Mouse (Mus musculus) left cerebral cortex, adult 9 months (tissue): ENCODE data around the gene Smap2.

Experiments
- DNase-seq, 2 experiments: peaks; one replicate each; pipeline ENCODE4 v3.0.0; 2022; ENCODE audit warnings: low spot score in 2 of 2

Gene Smap2

DNA sequence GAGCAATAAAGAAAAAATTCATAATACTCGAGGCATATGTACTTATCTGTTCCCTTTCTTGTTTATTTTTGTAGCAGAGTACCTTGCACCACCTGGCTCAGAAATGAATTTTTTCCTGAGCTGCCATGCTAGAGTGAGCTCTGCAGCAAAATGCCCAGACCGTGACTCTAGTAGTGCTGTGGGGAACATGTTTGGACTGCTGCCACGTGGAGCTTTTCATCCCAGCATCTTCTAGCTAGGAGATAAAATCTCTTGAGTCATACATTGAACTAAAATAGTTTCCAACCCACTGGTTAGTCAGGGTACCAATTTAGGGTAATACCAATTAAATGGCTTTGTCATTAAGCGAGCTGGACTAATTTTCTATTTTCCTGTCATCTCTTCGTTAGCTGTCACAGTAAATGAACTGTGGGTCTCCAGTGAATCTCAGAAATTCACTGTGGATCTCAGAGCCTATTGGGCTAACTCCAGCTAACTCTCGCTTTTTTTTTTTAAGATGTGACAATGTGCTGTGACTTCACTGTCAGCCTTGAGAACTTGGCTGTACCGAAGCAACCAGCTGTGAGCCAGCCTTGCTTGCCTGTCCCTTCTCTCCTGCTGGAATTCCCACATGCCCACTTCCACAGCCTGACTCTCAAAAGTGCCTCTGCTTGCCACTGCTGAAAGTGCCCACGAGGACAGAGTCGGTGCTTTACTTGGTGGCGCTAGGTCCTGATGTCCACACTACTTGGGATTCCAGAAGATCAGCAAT lies 3.2 kb upstream of the Smap2 start:
- peak in 1 of 2 experiments; percentile 71 for DNase-seq

DNA sequence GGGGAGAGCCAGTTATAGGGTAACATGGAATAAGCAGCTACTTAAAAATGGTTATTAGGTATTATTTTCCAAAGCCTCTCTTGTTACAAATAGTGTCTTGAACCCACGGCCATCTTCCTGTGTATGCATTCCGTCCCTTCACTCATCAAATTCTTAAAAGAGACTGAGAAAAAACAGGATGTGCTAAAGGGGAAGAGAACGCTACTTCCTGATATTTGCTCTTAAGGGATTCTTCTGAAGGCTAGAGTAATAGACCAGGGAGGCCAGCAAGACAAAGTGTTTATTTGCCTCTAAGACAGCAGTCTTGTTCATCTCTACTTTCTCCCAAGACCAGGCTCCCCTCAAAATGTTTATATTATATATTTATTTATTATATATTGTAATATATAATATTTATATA lies 1.2 kb upstream of the Smap2 start:
- no peak for DNase-seq

DNA sequence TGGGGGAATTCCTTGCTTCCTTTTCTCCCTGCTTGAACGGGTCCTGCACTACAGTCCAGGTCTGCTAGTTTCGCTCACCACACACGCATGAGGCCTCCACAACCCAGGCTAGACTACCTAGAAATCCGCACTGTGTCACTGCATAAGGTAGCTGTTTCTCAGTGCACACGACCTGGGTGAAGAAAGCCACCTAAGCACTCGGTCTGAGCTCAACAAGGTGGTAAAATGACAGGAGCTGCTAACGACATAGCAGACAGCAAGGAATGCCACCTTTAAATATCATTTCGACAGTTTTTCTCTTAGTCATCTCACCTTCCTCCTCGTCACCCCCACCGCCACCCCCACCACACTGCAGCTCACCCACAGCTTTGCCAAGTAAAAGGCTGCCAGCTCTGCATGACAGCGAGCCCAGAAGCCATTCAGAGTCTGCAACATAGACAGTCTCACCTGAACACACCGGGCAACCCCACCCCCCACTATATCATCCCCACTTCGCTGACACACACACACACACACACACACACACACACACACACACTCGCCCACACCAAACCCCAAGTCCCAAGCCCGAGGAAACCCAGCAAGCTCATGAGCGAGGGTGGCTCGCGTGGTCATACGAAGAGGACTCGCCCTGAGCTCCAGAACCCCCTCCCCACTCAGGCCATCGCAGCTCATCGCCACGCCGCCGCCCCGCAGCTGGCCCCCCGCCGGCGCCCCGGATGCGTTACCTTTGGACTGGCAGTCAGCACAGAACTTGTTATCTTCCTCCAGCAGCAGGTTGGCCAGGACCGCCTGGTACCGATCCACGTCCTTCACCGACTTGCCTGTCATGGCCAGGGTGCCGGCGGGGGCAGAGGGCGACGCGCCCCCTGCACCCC lies 787 bp downstream of the Smap2 start:
- DNase-seq: peak in 1 of 2 experiments; percentile 39

DNA sequence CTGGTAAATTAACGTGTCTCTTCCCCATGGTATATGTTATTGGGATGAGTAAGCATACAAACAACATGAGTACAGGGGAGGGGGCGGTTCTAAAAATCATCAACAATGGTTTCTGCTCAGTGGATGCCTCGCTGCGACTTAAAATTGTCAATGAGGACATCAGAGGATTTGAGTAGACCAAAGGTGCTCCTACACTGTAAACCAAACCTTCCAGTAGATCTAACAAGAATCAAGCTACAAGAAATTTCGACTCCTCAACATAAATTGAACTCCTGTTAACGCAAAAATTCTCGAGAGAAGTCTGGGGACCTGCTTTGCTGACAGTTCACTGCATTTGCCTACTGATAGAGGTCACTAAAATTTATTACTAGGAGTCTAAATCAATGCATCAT lies 1.8 kb downstream of the Smap2 start:
- DNase-seq: no peak

DNA sequence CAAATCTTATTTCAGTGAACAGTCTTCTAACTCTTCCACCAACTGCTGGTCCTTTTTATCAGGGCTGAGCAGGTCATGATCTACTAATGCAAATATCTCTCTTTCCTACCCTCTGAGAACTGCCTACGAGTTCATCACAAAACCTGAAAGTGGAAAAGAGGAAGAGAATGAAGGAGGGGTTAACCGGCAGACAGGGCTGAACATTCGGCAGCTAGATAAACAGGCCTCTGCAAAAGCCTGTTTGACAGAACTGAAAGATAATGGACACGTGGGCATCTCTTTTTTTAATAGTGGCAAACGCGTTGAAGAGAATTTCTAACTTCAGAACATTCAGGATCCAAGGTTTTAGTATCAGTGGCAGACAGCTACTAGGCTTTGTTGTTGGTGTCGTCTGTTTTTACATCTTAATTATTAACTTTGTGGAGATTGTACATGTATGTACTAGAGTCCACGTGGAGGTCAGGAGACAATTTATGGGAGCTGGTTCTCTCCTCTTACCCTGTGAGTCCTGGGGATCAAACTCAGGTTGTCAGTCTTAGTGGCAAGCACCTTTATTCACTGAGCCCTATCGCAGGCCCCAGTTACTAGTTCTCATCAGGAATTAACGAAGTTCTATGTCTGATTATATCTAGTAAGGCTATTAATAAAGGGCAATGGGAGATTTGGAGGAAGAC lies 2.3 kb downstream of the Smap2 start:
- DNase-seq: no peak

DNA sequence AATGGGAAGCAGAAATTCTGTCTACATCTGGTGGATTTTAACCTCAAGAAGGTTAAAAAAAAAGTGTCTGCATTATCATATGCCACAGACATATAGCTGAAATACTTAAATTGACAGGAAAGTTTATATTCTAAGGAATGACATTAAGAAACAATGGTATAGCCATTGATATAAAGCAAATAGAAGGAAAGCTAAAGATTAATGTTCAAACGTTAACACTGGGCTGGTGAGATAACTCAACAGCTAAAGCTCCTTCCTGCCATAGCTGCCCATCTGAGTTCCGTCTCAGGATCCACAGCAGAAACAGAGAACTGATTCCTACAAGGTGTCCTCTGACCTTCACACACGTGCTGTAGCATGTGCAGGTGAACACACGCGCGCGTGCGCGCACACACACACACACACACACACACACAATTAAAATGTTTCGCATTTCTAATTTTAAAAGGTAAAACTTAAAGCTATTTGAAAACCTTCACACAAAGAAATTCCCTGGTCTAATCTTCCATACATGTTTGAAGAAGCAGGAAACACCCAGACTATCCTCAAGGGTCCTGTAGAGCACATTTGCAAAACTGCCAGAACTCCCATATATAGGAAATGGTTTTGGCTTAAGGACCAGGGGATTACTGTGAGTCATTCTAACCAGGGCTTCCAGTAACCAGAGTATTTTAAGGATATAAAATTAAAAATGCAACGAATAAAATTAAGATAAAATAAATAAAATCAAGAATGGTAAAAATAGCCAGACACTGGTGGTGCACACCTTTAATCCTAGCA lies 6.1 kb downstream of the Smap2 start:
- DNase-seq: no peak

DNA sequence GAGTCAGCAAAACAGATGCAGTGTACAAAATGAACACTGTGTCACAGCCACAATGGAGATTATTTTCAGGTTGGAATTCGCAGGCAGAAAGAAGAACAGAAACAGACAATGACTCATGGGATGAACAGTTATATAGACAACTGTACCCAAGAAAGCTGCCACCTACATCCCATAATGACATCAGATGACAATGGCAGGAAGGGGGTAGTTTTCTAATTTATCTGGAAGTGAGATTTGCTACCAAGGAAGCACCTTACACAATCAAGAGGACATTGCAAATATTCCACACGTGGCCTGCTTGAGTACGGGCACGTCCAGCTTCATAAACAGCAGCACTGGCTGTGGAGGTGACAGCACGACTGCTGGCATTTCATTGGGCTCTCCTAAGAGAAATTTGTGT lies 7.9 kb downstream of the Smap2 start:
- peak in 1 of 2 experiments; percentile 36 for DNase-seq

DNA sequence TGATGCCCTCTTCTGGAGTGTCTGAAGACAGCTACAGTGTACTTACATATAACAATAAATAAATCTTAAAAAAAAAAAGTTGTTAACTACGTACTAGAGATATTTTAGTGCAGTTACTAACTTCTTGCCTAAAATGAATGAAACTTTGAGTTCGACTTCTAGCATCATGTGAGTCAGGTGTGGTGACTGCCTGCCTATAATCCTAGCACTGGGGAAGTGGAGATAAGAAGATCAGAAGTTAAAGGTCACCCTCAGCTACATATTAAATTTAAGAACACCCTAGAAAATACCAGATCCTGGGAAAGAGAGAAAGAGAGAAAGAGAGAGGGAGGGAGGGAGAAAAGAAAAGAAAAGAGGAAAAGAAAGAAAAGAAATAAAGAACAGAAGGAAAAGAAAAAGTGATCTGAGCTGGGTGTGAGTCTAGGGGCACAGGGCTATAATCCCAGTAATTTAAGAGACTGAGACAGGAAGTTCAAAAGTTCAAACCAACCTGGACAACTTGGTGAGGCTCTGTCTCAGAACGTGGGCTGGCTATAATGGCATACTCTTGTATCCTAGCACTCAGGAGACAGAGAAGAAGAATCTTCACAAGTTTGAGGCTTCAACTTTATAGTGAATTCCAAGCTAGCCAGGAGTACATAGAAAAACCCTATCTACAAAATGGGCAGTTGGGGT lies 8.8 kb downstream of the Smap2 start:
- no peak for DNase-seq

DNA sequence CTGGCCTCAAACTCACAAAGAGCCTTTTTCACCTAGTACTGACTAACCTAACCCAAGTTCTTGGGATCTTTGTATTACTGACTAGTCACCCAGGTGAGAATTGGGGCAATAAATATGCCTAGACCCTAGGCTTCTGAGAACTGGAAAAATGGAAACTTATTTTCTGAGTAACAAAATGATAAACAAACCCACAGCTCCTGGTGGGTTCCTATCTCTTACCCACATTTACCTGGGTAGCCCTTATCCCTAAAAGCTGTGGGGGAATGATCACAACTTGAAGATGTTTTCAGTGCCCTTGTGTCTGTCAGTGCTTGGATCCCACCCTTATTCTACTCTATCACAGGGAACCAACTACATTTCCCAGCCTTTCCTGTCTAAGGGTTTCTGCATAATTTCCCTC lies 10.0 kb downstream of the Smap2 start:
- no peak for DNase-seq

DNA sequence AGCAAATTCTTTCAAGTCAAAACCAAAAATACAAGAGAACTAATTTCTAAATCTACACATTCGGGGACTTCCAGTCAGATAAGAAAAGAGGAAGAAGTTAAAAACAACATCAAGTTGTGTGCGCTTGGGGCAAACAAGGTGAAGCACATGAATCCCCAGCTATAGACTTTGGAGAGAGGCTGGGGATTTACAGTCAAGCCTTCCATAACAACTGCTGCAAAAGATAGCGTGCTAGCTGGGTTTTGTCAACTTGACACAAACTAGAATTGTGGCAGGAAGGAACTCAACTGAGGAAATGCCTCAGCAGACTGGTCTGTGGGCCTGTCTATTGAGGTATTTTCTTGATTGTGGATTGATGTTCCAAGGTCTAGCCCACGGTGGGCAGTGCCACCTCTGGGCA lies 12.4 kb downstream of the Smap2 start:
- DNase-seq: no peak

DNA sequence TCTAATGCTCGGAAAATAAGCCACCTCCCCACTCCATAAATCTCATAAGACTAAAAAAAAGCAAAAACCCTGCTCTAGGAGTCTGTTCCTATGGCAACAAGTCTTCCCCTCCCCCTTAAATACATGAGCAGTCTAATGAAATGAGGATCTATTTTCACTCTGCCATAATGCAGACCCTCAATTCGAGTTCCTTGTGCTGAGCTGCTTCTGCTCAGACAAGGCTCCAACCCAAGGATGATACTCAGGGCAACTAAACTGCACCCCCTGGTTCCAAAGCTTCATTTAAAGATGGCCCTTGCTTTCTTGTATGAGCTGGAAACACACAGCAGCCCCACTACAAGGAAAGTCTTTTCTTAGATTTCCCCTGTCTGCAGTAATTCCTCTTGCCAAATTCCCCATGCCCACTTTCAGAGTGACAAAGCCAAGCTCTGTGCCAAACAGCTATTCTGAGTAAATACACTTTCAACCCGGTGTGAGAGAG lies 13.4 kb downstream of the Smap2 start:
- DNase-seq: no peak

DNA sequence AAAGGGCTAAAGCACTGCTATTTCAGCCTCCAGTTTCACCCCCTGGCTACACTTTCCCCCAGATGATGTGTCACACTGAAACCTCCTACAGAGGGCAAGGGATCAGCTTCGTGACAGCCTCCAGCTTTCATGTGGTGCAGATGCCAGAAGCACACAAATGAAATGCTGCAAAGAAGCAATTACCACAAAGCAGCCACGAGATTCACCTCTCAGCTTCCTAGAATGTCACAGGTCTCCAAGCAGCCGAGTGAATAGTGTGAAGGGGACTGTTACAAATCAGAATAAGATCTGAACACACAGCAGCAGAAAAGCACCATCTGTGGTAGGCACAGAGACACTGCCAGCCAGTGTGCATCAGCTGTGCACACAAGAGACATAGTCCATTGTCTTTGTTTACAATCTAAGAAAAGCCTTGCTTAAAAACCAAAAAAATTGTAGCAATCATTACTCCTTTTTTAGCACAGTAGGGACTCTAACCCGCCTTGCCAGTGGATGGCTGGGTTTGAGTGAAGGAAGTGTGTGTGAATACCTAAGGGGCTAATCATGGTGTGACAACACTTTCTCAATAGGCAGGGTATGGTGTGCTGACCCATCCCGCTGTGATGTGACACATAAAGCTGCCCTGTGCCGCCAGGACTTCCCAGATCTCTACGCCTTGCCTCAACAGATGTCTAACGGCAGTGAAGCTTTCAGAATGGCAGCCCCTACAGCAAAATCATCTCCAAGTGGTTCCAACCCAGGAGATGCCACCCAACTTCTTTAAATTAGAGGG lies 14.5 kb downstream of the Smap2 start:
- no peak for DNase-seq

DNA sequence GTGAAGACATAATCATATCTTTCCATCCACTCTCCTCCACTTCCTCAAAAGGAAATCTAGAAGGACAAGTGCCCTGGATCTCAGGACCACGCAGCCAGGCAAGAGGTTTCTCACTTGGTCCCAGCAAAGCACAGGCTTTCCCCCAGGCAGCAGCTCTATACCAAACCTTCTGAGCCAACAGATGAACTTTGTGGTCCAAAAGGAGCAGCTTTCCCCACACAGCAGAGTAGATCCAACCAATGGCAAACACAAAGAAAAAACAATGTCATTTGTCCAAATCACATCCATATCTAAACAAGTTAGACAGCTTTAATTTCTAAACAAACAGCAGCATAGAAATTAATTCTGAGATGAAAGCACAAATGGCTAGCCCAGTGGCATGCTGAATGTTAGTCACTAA lies 15.4 kb downstream of the Smap2 start:
- DNase-seq: no peak

DNA sequence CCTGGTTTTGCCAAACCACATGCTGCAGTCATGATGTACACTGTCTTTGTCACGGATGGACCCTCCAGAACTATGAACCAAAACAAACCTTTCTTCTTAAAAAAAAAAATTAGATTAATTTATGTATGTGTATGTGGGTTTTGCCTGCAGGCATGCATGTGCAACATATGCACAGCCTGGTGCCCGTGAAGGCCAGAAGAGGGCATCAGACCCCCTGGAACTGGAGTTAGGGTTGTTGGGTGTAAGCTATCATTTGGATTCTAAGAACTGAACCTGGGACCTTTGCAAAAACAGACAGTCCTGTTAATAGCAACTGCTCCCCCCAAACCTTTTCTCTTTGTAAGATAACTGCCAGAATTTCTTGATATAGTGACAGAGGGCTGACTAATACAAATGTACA lies 16.0 kb downstream of the Smap2 start:
- no peak for DNase-seq

DNA sequence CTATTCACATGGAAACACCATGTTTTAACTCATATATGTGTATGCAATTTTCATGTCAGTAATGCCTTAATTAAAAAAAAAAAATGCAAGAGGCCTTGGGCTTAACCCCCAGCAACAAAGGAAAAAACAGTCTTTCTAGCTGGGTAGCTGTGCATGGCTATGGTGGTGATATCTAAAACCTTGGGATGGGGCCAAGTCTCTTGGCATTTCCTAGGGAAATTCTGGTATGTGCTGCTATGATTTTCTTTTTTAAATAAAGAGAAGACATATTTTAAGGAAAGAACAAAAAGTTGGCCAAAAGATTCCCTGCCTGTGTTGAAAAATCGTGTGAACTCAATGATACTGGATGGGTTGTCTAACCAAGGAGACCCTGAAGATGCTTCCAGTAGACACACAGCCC lies 21.1 kb downstream of the Smap2 start:
- DNase-seq: no peak

DNA sequence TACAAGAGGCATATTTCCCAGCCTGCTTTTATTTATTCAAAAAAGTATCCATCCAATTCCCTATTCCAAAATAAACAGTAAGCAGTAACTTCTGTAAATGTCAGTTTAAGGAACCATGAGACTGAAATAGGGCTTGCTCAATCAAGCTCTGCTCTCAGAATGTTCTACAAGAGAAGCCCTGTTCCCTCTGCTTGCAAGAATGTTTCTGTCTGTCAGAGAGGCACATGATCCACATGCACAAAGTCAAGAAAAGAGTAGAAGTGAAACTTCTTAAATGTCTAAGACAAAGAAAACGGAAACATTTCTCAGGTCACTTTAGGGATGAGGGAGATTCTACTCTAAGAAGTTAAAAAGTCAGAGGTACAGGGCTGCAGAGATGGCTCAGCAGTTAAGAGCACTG lies 24.0 kb downstream of the Smap2 start:
- no peak for DNase-seq

DNA sequence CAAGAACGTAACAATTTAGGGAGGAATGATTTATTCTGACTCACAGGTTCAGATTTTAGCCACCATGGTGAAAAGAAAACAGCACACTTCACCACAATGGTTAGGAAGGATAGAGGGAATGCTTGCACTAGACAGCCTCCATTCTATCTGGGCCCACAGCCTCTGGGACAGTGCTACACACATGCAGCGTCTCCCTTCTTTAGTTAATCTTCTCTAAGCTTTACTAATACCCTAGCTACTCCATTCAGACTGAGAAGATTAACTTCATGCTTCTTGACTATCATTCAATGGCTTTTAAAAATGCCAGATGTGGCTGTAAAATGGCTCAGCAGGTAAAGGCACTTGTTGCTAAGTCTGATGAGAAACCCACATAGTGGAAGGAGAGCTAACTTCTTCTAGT lies 24.8 kb downstream of the Smap2 start:
- DNase-seq: no peak

DNA sequence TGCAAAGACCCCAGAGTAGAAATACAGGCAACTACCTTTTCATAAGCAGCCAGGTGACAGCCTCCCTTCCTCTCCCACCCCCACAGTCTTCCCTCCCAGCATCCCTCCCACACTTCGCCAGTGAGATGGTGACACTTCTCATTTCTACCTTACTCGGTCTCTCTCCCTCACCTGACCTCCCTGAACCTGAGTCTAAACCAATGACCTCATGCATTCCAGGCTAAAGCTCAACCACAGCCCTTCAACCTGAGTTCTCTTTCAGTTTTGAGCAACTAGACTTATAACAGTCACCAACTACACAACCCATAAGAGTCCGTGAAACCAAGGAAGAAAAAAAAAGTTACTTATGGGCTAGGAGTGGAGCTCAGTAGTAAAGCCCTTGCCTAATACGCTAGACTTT lies 29.7 kb downstream of the Smap2 start:
- DNase-seq: no peak

DNA sequence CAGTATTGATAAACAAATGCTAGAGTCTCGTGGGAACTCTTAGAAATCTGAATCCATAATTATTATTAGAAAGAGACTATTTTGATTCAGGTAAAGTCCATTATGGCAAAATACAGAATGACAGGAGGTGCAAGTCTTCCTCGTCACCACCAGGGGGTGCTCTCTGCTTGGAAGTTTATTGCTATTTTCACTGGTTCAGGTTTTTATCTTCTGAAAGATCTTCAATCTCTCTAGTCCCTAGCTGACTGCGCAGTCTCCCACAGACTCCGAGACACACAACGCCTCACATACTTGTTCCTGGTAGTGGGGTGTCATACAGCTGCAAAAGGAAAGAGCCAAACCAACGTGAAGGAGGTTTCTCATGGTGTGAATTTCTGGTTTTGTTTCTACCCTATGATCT lies 30.6 kb downstream of the Smap2 start:
- no peak for DNase-seq

DNA sequence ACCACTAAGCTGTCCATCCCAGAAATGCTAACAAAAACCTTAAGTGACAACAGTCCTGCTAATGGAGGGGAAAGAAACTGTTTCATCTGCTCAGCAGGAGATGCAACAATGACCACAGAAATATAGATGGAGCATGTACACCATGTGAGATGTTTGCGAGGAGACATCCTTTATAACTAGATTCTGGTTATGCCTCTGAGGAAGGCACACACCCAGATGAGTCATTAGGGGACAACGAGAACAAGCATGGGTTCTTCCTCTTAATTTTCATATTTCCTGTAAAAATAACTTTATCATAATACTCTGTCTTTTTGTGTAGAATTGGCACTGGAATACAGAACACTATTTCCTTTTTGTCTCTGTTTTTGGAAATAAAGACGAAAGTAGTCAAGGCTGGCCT lies 38.8 kb downstream of the Smap2 start:
- DNase-seq: no peak

DNA sequence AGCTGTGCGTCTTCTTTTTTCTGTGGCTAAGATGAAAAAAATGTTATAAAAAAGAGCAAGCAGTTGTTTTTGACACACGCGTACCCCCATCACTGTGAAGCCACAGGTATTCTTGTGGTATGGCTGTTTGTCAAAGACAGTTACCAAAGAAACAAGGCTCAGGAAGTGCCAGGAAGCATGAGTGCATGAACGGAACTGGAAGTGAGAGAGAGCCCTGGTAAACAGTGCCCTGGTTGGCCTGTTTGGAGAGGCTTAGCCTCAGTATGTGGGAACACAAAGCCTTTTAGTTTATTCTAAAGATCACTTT lies 41.7 kb downstream of the Smap2 start:
- no peak for DNase-seq
